Mouse (Mus musculus) MEL (cell line): Measurements from ENCODE around the gene Bicdl1. TPM values are rescaled to one million over a fixed set of nuclear protein-coding genes. Genes with fewer than 3 reads are reported as not detected.

Experiments used
- DNase-seq: peaks from one replicate; pipeline ENCODE4 v3.0.0; 2011; ENCODE audit warnings: low read depth, low spot score
- H3K27ac ChIP-seq: 2 replicates; pipeline ENCODE4 v1.5.1; 2012; ENCODE audit warnings: low read depth, mild to moderate bottlenecking, control low read depth, low read length, moderate library complexity; ENCODE audit not compliant: control insufficient read depth
- H3K27me3 ChIP-seq, 2 experiments: fragments of 150-350 bp in 1 of 2; sonication (generic) in 1 of 2; 2 replicates each; pipeline ENCODE4 v1.6.1; 2012; ENCODE audit warnings: low read length in 2 of 2, mild to moderate bottlenecking in 2 of 2, improper control_type of control experiment in 1 of 2, moderate library complexity in 1 of 2; ENCODE audit not compliant: insufficient read depth in 2 of 2, control insufficient read depth in 1 of 2
- H3K36me3 ChIP-seq, 2 experiments: 2 replicates each; pipeline ENCODE4 v1.6.1; 2012 to 2014; ENCODE audit warnings: low read length in 2 of 2, improper control_type of control experiment in 1 of 2, inconsistent platforms in 1 of 2, mild to moderate bottlenecking in 1 of 2; ENCODE audit not compliant: insufficient read depth in 2 of 2, control insufficient read depth in 1 of 2
- H3K4me1 ChIP-seq, 2 experiments: fragments of 150-350 bp in 1 of 2; sonication (generic) in 1 of 2; 2 replicates each; pipeline ENCODE4 v1.6.1; 2012; ENCODE audit warnings: low read length in 2 of 2, improper control_type of control experiment in 1 of 2, mild to moderate bottlenecking in 1 of 2; ENCODE audit not compliant: insufficient read depth in 2 of 2, control insufficient read depth in 1 of 2
- H3K4me3 ChIP-seq, 2 experiments: fragments of 150-350 bp in 1 of 2; sonication (generic) in 1 of 2; 2 replicates each; pipeline ENCODE4 v1.5.1; 2012; ENCODE audit warnings: low read depth in 2 of 2, low read length in 2 of 2, mild to moderate bottlenecking in 2 of 2, moderate library complexity in 2 of 2, control low read depth in 1 of 2, improper control_type of control experiment in 1 of 2; ENCODE audit not compliant: control insufficient read depth in 1 of 2, insufficient read depth in 1 of 2
- H3K79me2 ChIP-seq: 2 replicates; pipeline ENCODE4 v1.6.1; 2012; ENCODE audit warnings: mild to moderate bottlenecking, low read length, moderate library complexity; ENCODE audit not compliant: control insufficient read depth, poor library complexity, insufficient read depth
- H3K9ac ChIP-seq: 2 replicates; pipeline ENCODE4 v1.6.1; 2012; ENCODE audit warnings: low read depth, mild to moderate bottlenecking, control low read depth, low read length, moderate library complexity; ENCODE audit not compliant: control insufficient read depth, poor library complexity, severe bottlenecking
- H3K9me3 ChIP-seq: fragments of 150-350 bp; sonication (generic); replicated peaks from 2 replicates; pipeline ENCODE4 v1.6.1; 2012; ENCODE audit warnings: mild to moderate bottlenecking, low read length, improper control_type of control experiment, moderate library complexity; ENCODE audit not compliant: insufficient read depth
- CHD1 ChIP-seq: IDR thresholded peaks from 2 replicates; pipeline ENCODE4 v1.6.1; 2012; ENCODE audit warnings: low read depth, mild to moderate bottlenecking, inconsistent platforms, low read length, improper control_type of control experiment
- CTCF ChIP-seq, 3 experiments: IDR thresholded peaks in 2 of 3; conservative IDR thresholded peaks in 1 of 3; 2 replicates each; pipeline ENCODE4 v1.5.1; 2011 to 2012; ENCODE audit warnings: low read length in 3 of 3, low read depth in 2 of 3, mild to moderate bottlenecking in 2 of 3, improper control_type of control experiment in 1 of 3, inconsistent platforms in 1 of 3, mixed read lengths in 1 of 3, moderate library complexity in 1 of 3; ENCODE audit not compliant: control insufficient read depth in 1 of 3, insufficient read depth in 1 of 3, poor library complexity in 1 of 3, severe bottlenecking in 1 of 3
- EP300 ChIP-seq, 2 experiments: IDR thresholded peaks; 2 replicates each; pipeline ENCODE4 v1.6.1; 2011; ENCODE audit warnings: improper control_type of control experiment in 2 of 2, low read length in 2 of 2, low read depth in 1 of 2, mild to moderate bottlenecking in 1 of 2
- GABPA ChIP-seq: IDR thresholded peaks from 2 replicates; pipeline ENCODE4 v1.6.1; 2012; ENCODE audit warnings: low read depth, mild to moderate bottlenecking, inconsistent platforms, low read length, improper control_type of control experiment, moderate library complexity
- HCFC1 ChIP-seq: IDR thresholded peaks from 2 replicates; pipeline ENCODE4 v1.6.1; 2012; ENCODE audit warnings: low read depth, mild to moderate bottlenecking, inconsistent platforms, low read length, improper control_type of control experiment, moderate library complexity
- JUND ChIP-seq: IDR thresholded peaks from 2 replicates; pipeline ENCODE4 v1.6.1; 2011; ENCODE audit warnings: low read depth, mild to moderate bottlenecking, improper control_type of control experiment, low read length
- KAT2A ChIP-seq: conservative IDR thresholded peaks from 2 replicates; pipeline ENCODE4 v1.6.1; 2012; ENCODE audit warnings: low read depth, low read length, improper control_type of control experiment, inconsistent platforms
- MAZ ChIP-seq: IDR thresholded peaks from 2 replicates; pipeline ENCODE4 v1.6.1; 2012; ENCODE audit warnings: low read depth, mild to moderate bottlenecking, inconsistent platforms, low read length, improper control_type of control experiment
- MEF2A ChIP-seq: IDR thresholded peaks from 2 replicates; pipeline ENCODE4 v1.6.1; 2014; ENCODE audit warnings: low read depth, mild to moderate bottlenecking, inconsistent platforms, low read length, improper control_type of control experiment; ENCODE audit not compliant: poor library complexity, insufficient replicate concordance, severe bottlenecking; ENCODE audit errors: extremely low read depth
- MXI1 ChIP-seq: IDR thresholded peaks from 2 replicates; pipeline ENCODE4 v1.6.1; 2011; ENCODE audit warnings: mild to moderate bottlenecking, low read depth, low read length, improper control_type of control experiment
- MYB ChIP-seq: IDR thresholded peaks from 2 replicates; pipeline ENCODE4 v1.6.1; 2011; ENCODE audit warnings: mild to moderate bottlenecking, low read depth, low read length, improper control_type of control experiment
- MYC ChIP-seq: IDR thresholded peaks from 2 replicates; pipeline ENCODE4 v1.6.1; 2011; ENCODE audit warnings: low read depth, mild to moderate bottlenecking, low read length, improper control_type of control experiment, moderate library complexity
- NRF1 ChIP-seq: IDR thresholded peaks from 2 replicates; pipeline ENCODE4 v1.6.1; 2014; ENCODE audit warnings: low read depth, mild to moderate bottlenecking, inconsistent platforms, low read length, improper control_type of control experiment, moderate library complexity; ENCODE audit not compliant: poor library complexity, insufficient read depth, severe bottlenecking
- POLR2A ChIP-seq, 2 experiments: IDR thresholded peaks; 2 replicates each; pipeline ENCODE4 v1.6.1; 2011 to 2012; ENCODE audit warnings: low read length in 2 of 2, mild to moderate bottlenecking in 2 of 2, control low read depth in 1 of 2, improper control_type of control experiment in 1 of 2, low read depth in 1 of 2, moderate library complexity in 1 of 2; ENCODE audit not compliant: control insufficient read depth in 1 of 2, insufficient read depth in 1 of 2, poor library complexity in 1 of 2
- RCOR1 ChIP-seq: IDR thresholded peaks from 2 replicates; pipeline ENCODE4 v1.6.1; 2012; ENCODE audit warnings: low read depth, mild to moderate bottlenecking, inconsistent platforms, low read length, improper control_type of control experiment
- SIN3A ChIP-seq: IDR thresholded peaks from 2 replicates; pipeline ENCODE4 v1.6.1; 2012; ENCODE audit warnings: low read length, improper control_type of control experiment, inconsistent platforms
- TBP ChIP-seq: IDR thresholded peaks from 2 replicates; pipeline ENCODE4 v1.8.0; 2011; ENCODE audit warnings: low read depth, low read length, improper control_type of control experiment
- USF2 ChIP-seq, 2 experiments: IDR thresholded peaks; 2 replicates each; pipeline ENCODE4 v1.6.1; 2011 to 2012; ENCODE audit warnings: improper control_type of control experiment in 2 of 2, low read length in 2 of 2, borderline replicate concordance in 1 of 2, inconsistent platforms in 1 of 2, low read depth in 1 of 2, mild to moderate bottlenecking in 1 of 2; ENCODE audit not compliant: insufficient read depth in 1 of 2
- ZC3H11A ChIP-seq: IDR thresholded peaks from 2 replicates; pipeline ENCODE4 v1.6.1; 2012; ENCODE audit warnings: low read depth, mild to moderate bottlenecking, inconsistent platforms, low read length, improper control_type of control experiment
- ZKSCAN1 ChIP-seq: IDR thresholded peaks from 2 replicates; pipeline ENCODE4 v1.6.1; 2012; ENCODE audit warnings: low read depth, mild to moderate bottlenecking, inconsistent platforms, low read length, improper control_type of control experiment, moderate library complexity
- ZNF384 ChIP-seq: IDR thresholded peaks from 2 replicates; pipeline ENCODE4 v1.6.1; 2012; ENCODE audit warnings: low read depth, mild to moderate bottlenecking, inconsistent platforms, low read length, improper control_type of control experiment
- polyA plus RNA-seq, 2 experiments: library from polyadenylated mRNA; stranded (reverse) in 1 of 2; unstranded in 1 of 2; fragments of >175 nt in 1 of 2; fragments of >200 nt in 1 of 2; gene quantifications; 2 replicates each; pipeline versions ENCODE4 v1.2.1 to v1.2.4; 2012; ENCODE audit warnings: low replicate concordance in 2 of 2, low read depth in 1 of 2; ENCODE audit not compliant: insufficient read length in 2 of 2, insufficient read depth in 1 of 2, missing spikeins in 1 of 2
- total RNA-seq: library from RNA; depleted of rRNA; stranded (reverse); fragments of 300-350 nt; gene quantifications from 2 replicates; pipeline ENCODE4 v1.2.3, GENCODE M21; 2012

The Bicdl1 gene
- total and polyA plus RNA-seq, 3 experiments: 3.5 to 13.4 TPM; not detected in 1

DNA sequence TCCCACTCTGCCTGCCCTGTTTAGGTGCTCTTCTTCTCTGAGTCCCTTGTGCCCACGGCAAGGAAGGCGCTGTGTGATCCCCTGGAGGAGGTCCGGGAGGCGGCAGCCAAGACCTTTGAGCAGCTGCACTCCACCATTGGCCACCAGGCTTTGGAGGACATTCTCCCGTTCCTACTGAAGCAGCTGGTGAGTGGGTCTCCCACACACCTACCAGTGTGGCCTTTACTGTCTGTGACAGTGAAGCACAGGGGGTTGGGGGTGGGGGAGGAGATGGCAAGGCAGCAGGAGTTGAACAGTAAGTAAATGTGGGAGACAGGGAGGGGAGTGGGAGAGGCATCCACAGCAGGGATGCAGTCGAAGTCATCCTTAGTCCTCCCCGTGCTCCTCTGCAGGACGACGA lies 118.1 kb downstream of the Bicdl1 start:
- Histone ChIP-seq H3K27ac (no peak overlapping the region), H3K4me3 (no peak overlapping the region), H3K9me3 (no peaks in the 10 kb centered on the region), H3K9ac (no peak overlapping the region), H3K79me2 (no peaks in the 10 kb centered on the region), H3K27me3 (no peaks in the 10 kb centered on the region), H3K36me3 (peaks cover 0 to 11% of the 10 kb centered on the region in 2 experiments; a peak in 2 of 4 replicates), H3K4me1 (no peaks in the 10 kb centered on the region)
- TF ChIP-seq MXI1: no peak
- TF ChIP-seq NRF1: no peak
- no peak for TF ChIP-seq RCOR1
- no peak for TF ChIP-seq MEF2A
- TF ChIP-seq USF2 (IDR thresholded peaks at IDR 0.05; ENCODE audit: borderline replicate concordance in 1 of 2, insufficient read depth in 1 of 2, low read depth in 1 of 2, low read length in 2 of 2): no peak
- no peak for TF ChIP-seq ZKSCAN1
- TF ChIP-seq ZC3H11A: no peak
- TF ChIP-seq EP300 (IDR thresholded peaks at IDR 0.05; ENCODE audit: low read depth in 1 of 2, low read length in 2 of 2): no peak
- TF ChIP-seq SIN3A: no peak
- no peak for TF ChIP-seq HCFC1
- no peak for TF ChIP-seq MYB
- no peak for TF ChIP-seq GABPA
- no peak for TF ChIP-seq TBP
- no peak for TF ChIP-seq KAT2A
- no peak for DNase-seq

GRCm38 (mm10) chr5:115611566-115611965 lies 119.9 kb downstream of the Bicdl1 start:
- Histone ChIP-seq H3K27me3 (no peaks in the 10 kb centered on the region), H3K79me2 (no peaks in the 10 kb centered on the region), H3K27ac (no peak overlapping the region), H3K4me3 (no peak overlapping the region), H3K36me3 (peaks cover 0 to 17% of the 10 kb centered on the region in 2 experiments; a peak in 2 of 4 replicates), H3K4me1 (no peaks in the 10 kb centered on the region), H3K9me3 (no peaks in the 10 kb centered on the region), H3K9ac (no peak overlapping the region)
- TF ChIP-seq CTCF (IDR thresholded peaks at IDR 0.05 in 2 of 3, conservative IDR thresholded peaks at IDR 0.05 in 1 of 3; ENCODE audit: control insufficient read depth in 1 of 3, insufficient read depth in 1 of 3, low read depth in 2 of 3, low read length in 3 of 3, poor library complexity in 1 of 3, severe bottlenecking in 1 of 3) (no peak), MYC (no peak), SIN3A (no peak), RCOR1 (no peak), CHD1 (no peak), JUND (no peak), MYB (no peak), USF2 (IDR thresholded peaks at IDR 0.05; ENCODE audit: borderline replicate concordance in 1 of 2, insufficient read depth in 1 of 2, low read depth in 1 of 2, low read length in 2 of 2) (no peak), ZNF384 (no peak), TBP (no peak), MAZ (no peak), HCFC1 (no peak), KAT2A (no peak), EP300 (IDR thresholded peaks at IDR 0.05; ENCODE audit: low read depth in 1 of 2, low read length in 2 of 2) (no peak), POLR2A (IDR thresholded peaks at IDR 0.05; ENCODE audit: control insufficient read depth in 1 of 2, insufficient read depth in 1 of 2, low read depth in 1 of 2, low read length in 2 of 2, poor library complexity in 1 of 2) (no peak)
- no peak for DNase-seq
